Mouse (Mus musculus) spleen, postnatal 14 days (tissue): Measurements from ENCODE around the gene Col9a2.

Source experiments
- DNase-seq, 2 experiments: peaks; one replicate each; pipeline ENCODE4 v3.0.0; 2021 to 2022; ENCODE audit warnings: low spot score in 2 of 2

The Col9a2 gene

DNA sequence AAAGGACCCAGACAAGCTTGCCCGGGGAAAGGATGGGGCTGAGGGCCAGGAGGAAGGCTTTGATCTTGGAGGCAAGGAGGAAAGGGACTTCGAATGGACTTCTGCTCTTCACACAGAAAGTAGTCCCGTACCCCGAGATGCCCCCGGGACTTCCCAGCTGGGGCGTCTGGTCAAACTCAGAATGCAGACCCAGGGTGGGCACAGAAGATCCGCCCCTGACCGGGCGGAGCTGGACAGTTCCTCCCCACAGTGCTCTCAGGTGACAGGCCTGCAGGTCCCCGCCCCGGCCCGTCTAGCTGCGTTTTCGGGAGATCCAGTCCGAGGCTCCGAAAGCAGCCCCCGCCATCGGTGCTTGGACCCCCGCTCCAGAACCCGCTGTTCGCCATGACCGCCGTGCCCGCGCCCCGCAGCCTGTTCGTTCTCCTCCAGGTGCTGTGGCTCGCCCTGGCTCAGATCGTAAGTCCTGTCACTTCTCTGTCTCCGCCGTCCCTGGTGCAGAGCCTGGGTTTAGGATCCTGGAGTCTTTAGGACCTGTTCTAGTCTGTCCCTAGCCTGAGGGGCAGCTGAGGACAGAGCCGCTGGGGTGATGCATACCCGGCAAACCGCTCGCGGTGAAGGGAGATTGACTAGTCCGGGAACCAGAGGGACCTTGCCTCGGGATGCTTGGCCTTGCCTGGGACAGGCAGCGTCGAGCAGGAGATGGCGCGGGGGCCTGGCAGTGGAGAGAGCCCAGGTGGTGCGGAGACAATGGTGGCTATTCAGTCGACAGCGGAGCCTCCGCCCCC, at the start of gene Col9a2:
Gene Col9a2, plus strand, starts transcription at position 55 of the 785 bp plus-strand sequence.
- no peak for DNase-seq

DNA sequence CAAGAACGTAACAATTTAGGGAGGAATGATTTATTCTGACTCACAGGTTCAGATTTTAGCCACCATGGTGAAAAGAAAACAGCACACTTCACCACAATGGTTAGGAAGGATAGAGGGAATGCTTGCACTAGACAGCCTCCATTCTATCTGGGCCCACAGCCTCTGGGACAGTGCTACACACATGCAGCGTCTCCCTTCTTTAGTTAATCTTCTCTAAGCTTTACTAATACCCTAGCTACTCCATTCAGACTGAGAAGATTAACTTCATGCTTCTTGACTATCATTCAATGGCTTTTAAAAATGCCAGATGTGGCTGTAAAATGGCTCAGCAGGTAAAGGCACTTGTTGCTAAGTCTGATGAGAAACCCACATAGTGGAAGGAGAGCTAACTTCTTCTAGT, 46.9 kb upstream of the Col9a2 start:
- DNase-seq, result no peak

DNA sequence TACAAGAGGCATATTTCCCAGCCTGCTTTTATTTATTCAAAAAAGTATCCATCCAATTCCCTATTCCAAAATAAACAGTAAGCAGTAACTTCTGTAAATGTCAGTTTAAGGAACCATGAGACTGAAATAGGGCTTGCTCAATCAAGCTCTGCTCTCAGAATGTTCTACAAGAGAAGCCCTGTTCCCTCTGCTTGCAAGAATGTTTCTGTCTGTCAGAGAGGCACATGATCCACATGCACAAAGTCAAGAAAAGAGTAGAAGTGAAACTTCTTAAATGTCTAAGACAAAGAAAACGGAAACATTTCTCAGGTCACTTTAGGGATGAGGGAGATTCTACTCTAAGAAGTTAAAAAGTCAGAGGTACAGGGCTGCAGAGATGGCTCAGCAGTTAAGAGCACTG, 46.2 kb upstream of the Col9a2 start:
- DNase-seq, result no peak

GRCm38 (mm10) chr4:120995911-120996310, 43.3 kb upstream of the Col9a2 start:
- DNase-seq, result no peak

- no peak for DNase-seq
These were observed 38.1 kb upstream of the Col9a2 start for GRCm38 (mm10) chr4:121001042-121001441.

DNA sequence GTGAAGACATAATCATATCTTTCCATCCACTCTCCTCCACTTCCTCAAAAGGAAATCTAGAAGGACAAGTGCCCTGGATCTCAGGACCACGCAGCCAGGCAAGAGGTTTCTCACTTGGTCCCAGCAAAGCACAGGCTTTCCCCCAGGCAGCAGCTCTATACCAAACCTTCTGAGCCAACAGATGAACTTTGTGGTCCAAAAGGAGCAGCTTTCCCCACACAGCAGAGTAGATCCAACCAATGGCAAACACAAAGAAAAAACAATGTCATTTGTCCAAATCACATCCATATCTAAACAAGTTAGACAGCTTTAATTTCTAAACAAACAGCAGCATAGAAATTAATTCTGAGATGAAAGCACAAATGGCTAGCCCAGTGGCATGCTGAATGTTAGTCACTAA, 37.5 kb upstream of the Col9a2 start:
- no peak for DNase-seq

DNA sequence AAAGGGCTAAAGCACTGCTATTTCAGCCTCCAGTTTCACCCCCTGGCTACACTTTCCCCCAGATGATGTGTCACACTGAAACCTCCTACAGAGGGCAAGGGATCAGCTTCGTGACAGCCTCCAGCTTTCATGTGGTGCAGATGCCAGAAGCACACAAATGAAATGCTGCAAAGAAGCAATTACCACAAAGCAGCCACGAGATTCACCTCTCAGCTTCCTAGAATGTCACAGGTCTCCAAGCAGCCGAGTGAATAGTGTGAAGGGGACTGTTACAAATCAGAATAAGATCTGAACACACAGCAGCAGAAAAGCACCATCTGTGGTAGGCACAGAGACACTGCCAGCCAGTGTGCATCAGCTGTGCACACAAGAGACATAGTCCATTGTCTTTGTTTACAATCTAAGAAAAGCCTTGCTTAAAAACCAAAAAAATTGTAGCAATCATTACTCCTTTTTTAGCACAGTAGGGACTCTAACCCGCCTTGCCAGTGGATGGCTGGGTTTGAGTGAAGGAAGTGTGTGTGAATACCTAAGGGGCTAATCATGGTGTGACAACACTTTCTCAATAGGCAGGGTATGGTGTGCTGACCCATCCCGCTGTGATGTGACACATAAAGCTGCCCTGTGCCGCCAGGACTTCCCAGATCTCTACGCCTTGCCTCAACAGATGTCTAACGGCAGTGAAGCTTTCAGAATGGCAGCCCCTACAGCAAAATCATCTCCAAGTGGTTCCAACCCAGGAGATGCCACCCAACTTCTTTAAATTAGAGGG, 36.6 kb upstream of the Col9a2 start:
- no peak for DNase-seq

- DNase-seq, result no peak
These were observed 35.5 kb upstream of the Col9a2 start for GRCm38 (mm10) chr4:121003611-121004091.

DNA sequence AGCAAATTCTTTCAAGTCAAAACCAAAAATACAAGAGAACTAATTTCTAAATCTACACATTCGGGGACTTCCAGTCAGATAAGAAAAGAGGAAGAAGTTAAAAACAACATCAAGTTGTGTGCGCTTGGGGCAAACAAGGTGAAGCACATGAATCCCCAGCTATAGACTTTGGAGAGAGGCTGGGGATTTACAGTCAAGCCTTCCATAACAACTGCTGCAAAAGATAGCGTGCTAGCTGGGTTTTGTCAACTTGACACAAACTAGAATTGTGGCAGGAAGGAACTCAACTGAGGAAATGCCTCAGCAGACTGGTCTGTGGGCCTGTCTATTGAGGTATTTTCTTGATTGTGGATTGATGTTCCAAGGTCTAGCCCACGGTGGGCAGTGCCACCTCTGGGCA, 34.5 kb upstream of the Col9a2 start:
- no peak for DNase-seq

- no peak for DNase-seq
These were observed 32.2 kb upstream of the Col9a2 start for GRCm38 (mm10) chr4:121007006-121007405.

DNA sequence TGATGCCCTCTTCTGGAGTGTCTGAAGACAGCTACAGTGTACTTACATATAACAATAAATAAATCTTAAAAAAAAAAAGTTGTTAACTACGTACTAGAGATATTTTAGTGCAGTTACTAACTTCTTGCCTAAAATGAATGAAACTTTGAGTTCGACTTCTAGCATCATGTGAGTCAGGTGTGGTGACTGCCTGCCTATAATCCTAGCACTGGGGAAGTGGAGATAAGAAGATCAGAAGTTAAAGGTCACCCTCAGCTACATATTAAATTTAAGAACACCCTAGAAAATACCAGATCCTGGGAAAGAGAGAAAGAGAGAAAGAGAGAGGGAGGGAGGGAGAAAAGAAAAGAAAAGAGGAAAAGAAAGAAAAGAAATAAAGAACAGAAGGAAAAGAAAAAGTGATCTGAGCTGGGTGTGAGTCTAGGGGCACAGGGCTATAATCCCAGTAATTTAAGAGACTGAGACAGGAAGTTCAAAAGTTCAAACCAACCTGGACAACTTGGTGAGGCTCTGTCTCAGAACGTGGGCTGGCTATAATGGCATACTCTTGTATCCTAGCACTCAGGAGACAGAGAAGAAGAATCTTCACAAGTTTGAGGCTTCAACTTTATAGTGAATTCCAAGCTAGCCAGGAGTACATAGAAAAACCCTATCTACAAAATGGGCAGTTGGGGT, 31.0 kb upstream of the Col9a2 start:
- no peak for DNase-seq

DNA sequence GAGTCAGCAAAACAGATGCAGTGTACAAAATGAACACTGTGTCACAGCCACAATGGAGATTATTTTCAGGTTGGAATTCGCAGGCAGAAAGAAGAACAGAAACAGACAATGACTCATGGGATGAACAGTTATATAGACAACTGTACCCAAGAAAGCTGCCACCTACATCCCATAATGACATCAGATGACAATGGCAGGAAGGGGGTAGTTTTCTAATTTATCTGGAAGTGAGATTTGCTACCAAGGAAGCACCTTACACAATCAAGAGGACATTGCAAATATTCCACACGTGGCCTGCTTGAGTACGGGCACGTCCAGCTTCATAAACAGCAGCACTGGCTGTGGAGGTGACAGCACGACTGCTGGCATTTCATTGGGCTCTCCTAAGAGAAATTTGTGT, 30.0 kb upstream of the Col9a2 start:
- DNase-seq, result no peak

- no peak for DNase-seq
These were observed 28.2 kb upstream of the Col9a2 start for GRCm38 (mm10) chr4:121010770-121011549.

DNA sequence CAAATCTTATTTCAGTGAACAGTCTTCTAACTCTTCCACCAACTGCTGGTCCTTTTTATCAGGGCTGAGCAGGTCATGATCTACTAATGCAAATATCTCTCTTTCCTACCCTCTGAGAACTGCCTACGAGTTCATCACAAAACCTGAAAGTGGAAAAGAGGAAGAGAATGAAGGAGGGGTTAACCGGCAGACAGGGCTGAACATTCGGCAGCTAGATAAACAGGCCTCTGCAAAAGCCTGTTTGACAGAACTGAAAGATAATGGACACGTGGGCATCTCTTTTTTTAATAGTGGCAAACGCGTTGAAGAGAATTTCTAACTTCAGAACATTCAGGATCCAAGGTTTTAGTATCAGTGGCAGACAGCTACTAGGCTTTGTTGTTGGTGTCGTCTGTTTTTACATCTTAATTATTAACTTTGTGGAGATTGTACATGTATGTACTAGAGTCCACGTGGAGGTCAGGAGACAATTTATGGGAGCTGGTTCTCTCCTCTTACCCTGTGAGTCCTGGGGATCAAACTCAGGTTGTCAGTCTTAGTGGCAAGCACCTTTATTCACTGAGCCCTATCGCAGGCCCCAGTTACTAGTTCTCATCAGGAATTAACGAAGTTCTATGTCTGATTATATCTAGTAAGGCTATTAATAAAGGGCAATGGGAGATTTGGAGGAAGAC, 24.5 kb upstream of the Col9a2 start:
- DNase-seq, result no peak

- no peak for DNase-seq
These were observed 23.9 kb upstream of the Col9a2 start for GRCm38 (mm10) chr4:121015268-121015659.

GRCm38 (mm10) chr4:121016021-121016898, 22.9 kb upstream of the Col9a2 start:
- DNase-seq, result peak; percentile 27 to 42

DNA sequence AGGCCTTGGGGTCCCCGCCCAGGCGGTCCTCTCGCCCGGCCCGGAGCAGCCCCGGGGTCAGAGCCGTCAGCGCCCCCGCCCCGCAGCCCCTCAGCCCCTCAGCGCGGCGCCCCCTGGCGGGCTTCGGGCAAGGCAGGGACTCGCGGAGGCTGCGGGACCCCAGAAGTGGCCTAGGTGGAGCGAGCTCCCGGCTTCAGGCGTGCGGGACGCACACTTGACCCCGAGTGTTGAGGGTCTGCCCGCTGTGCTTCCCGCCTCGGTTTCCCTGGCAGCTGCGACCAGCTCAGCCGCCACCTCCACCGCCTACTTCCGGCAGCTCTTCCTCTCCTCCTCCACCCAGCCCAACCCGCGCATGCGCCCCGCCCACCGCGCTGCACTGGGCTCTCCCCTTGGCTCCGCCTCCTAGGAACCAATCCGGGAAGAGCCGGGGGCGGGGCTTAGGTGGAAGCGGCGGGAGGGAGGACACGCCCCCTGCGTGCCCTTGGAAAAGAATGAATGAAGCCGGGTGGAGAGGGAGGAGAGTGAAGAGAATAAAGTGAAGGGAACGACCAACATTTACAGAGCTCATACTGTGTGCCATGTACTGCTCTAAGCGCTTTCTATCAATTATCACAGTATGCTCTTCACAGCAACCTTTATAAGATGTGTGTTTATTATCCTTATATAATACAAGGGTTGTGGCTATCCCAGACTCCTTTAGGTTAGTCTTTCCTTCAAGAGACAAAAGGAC, 22.1 kb upstream of the Col9a2 start, which contains the start of gene Smap2:
Gene Smap2, minus strand, starts transcription at position 320 of the 730 bp plus-strand sequence.
- DNase-seq, result peak; percentile 97 to 98

- no peak for DNase-seq
These were observed 20.9 kb upstream of the Col9a2 start for GRCm38 (mm10) chr4:121018250-121018649.
